Mouse (Mus musculus) testis, postnatal 14 days (tissue): Measurements from ENCODE around the gene Pds5a.
A peak's percentile ranks its signal among the peaks of the same experiment; 100 is the strongest.
"Not testable (repeated sequence)": the region's sequence is repeated elsewhere in the genome, so short reads cannot be mapped to it uniquely, and the experiment has no call there.

Experiments used
- DNase-seq: peaks from one replicate; pipeline ENCODE4 v3.0.0; 2021; ENCODE audit warnings: low spot score

The Pds5a gene

GRCm38 (mm10) chr5:65696821-65697485 lies 1.1 kb downstream of the Pds5a start:
- DNase-seq: peak; percentile 74

DNA sequence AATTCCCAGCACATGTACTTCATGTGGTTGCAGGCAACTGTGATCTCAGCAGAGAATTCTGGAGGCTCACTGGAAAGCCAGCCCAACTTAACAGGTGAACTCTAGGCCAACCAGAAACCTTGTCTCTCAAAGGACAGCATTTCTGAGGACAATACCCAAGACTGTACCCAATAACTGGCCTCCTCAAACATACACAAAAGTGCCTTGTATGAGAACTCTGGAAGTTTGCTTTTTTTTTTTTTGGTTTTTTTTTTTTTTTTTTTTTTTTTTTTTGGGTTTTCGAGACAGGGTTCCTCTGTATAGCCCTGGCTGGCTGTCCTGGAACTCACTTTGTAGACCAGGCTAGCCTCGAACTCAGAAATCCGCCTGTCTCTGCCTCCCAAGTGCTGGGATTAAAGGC lies 4.0 kb downstream of the Pds5a start:
- DNase-seq: not testable (repeated sequence)

DNA sequence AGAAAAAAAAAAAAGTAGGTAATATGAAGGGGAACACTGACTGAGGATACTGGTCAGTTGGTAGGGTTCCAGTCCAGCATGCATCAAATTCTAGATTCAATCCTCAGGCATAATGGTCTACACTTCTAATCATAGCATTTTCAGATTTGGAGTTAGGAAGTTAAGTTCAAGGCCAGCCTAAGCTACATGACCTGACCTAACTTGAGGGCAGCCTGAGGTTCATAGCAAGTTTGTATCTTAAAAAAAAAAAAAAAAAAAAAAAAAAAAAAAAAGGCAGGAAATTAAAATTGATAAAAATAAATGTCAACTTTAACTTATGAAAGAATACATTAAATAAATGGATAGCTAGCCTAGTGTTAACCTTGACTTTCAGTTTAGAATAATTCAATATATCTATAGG lies 5.1 kb downstream of the Pds5a start:
- no peak for DNase-seq

DNA sequence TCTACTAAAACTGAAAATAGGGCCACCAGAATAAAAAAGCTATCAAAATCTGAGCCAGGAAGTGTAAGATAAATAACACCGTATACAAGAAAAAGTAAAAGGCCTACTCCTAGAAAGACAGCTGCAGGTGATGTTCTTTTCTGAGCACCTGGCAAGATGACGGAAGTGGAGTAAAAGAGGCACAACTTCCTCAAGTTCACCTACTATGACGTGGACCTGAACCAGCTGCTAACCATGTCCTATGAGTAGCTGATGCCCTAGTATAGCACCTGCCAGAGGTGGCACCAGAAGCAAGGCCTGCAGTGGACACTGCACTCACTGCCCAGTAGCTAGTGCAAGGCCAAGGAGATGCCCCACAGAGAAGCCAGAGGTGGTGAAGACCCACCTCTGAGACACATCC lies 9.3 kb downstream of the Pds5a start:
- DNase-seq: no peak

- DNase-seq: no peak
Measured at GRCm38 (mm10) chr5:65686806-65687205, 11.3 kb downstream of the Pds5a start.

DNA sequence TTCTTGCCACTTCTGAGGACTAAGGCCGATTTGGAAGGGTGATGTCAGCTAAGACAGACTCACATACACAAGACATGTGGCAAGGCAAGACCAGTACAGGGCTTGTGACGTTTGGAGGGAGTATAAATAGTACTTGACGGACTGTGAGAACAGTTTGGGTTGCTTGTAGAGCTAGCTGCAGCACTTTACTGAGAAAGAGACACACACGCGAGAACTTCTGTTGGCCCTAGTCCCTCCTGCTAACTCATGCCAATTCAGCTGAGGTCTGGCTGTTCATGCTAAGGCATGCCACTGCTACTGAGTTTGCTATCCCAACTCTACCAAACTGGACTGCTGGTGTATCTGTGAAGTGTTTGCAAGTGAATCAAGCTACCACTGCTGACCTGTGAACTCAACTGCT lies 19.2 kb downstream of the Pds5a start:
- DNase-seq: no peak

DNA sequence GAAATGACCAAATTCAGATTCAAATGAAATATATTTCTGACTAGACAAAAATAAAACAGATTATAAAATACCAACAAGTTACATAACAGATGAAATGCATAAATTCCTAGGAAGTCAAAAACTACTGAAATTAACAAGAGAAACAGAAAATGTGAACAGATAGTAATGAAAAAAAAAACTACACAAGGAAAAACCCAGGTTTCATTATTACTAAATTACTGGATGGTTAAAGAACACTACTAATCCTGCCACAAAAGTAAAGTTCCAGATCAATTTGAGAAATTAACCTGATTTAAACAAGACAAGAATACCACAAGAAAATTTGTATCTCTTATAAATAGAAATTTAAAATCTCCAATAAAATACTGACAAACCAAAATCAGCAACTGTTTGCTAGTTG lies 25.9 kb downstream of the Pds5a start:
- no peak for DNase-seq

- no peak for DNase-seq
Measured at GRCm38 (mm10) chr5:65667644-65668043, 30.4 kb downstream of the Pds5a start.

DNA sequence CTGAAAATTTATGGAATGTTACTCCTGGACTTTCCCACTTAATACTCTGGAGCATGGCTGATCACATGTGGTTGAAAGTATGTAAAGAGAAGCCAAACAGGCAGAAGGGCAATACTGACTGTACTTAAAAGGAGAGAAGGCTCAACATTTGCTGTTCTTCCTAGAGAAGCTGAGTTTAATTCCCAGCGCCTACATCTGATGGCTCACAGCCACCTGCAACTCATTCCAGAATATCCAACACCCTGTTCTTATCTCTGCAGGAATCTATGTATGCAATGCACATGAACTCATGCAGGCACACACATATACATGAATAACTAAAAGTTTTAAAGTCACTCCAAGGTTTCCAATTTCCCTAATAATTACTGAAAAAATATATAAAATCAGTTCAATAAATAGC lies 32.7 kb downstream of the Pds5a start:
- DNase-seq: no peak

DNA sequence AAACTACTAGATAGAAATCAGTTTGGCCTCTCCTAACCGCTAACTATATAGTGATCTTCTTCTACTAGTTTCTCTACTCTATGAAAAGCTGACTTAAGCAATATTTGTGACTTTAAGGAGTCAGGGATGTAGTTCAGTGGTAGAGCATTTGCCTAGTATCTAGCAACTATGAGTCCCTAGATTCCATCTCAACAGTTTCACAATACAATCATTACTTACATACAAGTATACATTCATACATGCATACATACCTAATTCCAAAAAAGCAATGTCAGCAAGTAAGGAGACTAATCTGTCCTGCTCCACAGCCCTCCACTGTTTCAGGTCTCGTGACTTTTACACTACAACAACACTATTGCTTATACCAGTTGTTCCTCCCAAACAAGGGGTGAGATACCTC lies 36.1 kb downstream of the Pds5a start:
- no peak for DNase-seq

DNA sequence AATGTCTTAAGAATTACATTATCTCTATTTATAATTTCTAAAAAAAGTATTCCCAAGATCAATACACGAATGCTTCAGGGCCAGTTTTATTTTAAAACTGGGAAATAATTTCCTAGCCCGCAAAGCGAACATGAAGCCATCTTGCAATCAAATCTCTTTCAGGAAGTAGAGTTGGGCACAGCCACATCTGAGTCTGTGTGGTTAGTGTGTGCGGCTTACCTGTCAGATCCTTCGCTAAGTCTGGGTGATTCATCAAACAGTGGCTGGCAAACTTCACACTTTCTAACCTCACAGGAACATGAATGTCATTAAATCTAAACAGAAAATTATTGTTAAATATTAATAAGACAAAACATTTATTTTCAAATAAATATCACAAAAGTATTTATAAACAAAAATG lies 44.3 kb downstream of the Pds5a start:
- DNase-seq: no peak

- no peak for DNase-seq
Measured at GRCm38 (mm10) chr5:65638896-65639295, 59.2 kb downstream of the Pds5a start.

GRCm38 (mm10) chr5:65624340-65624739 lies 73.7 kb downstream of the Pds5a start:
- DNase-seq: no peak

DNA sequence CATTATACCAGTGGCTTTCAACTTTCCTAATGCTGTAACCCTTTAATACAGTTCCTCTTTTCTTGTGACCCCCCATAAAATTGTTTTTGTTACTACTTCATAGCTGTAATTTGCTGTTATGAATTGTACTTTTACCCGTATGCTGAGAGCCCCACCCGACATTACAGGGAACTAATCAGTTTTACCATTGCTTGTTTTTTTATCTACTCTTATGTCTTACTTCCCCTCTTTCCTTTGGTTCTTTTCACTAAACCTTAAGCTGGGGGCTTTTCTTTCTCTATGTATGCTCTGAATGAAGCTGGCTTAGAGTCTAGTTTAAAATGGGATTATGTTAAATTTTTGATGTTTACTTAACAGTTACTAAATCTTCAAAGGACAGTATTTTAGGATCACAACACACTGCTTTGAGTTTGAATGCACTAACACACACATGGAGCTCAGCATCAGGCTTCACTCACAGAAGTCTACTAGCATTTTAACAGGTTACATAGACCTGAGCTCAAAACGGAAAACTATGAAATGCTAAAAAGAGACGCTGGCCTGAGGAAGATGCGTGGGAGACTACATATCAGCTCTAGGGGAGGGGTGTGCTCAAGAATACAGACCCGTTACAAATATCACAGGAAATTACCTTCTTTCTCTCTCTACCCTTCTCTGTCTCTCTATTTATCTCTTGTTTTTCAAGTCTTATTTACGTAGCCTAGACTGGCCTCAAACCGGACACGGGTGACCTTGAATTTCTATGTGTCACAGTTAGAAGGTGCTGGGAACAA lies 84.7 kb downstream of the Pds5a start:
- no peak for DNase-seq

DNA sequence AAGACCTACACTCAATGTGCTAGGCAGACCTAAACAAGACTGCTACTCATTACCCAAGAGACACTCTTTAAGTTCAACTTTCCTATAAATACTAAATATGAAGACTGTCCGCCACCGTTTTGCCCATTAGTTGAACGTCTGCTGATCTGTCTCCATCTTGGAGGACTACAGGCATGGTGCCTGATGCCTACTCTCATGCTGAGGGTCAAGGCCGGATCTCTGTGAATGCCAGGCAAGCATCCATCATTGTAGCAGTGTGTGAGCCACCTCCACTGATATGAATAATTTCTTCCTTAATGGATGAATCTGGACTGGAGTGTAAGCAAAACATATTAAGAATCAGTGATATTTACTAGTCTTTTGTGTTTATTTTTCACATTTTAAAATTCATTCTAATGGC lies 87.5 kb downstream of the Pds5a start:
- no peak for DNase-seq

DNA sequence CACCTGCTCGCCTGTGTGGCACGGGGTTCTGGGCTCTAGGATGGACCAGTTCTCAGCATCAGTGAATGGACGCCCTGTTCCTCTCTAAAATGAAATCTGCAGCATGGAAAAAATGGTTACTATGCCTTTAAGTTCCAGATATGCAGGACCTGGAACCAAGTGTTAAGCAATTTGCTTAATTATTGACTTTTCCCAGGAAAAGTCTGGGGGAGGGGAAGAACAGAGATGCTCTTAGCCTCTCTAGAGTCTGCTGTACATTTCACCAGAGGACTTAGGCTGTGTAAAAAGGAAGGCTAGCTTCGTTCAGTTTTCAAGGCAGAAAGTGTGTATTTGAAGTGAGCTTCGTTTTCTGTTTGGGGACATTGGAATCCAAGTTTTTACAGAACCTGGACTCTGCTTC lies 88.3 kb downstream of the Pds5a start:
- DNase-seq: no peak

DNA sequence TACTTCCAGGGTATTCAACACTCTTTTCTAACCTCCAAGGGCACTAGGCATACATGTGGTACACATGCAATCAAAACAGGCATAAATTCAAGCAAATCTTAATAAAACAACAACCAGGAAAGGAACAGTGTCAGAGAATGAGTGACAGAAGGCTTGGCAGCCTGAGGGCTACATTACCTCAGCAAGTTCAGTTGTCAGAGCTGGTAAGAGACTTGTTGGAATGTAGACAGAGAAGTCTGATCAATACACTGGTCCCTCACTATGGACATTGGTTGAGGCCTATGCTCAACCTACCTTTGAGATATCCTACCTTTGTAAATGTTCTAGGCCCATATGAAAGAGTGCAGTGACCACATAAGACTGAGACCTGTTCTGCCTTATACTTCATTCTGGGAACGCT lies 91.3 kb downstream of the Pds5a start:
- DNase-seq: no peak

GRCm38 (mm10) chr5:65599681-65600080 lies 98.4 kb downstream of the Pds5a start:
- DNase-seq: no peak

- DNase-seq: no peak
Measured at GRCm38 (mm10) chr5:65592421-65592820, 105.7 kb downstream of the Pds5a start.

- DNase-seq: no peak
Measured at GRCm38 (mm10) chr5:65590199-65590598, 107.9 kb downstream of the Pds5a start.

GRCm38 (mm10) chr5:65586291-65586690 lies 111.8 kb downstream of the Pds5a start:
- no peak for DNase-seq

- no peak for DNase-seq
Measured at GRCm38 (mm10) chr5:65578545-65578944, 119.5 kb downstream of the Pds5a start.

GRCm38 (mm10) chr5:65575896-65576295 lies 122.2 kb downstream of the Pds5a start:
- no peak for DNase-seq

DNA sequence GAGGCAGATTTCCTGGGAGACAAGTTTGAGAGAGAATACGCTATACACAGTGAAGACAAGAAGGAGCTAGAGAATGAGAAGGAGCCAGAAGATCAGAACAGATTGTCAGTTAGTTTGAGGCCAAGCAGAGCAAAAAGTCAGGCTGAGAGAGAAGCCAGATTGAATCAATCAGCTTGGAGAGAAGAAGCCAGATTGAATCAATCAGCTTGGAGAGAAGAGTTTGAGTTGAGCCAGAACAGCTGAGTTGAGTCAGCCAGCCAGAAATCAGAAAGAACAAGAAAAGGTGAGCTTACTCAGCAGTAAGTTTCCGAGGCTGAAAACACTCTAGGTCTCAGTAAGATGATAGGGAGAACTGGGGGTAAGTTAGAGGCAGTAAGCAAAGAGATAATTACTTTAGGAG lies 123.2 kb downstream of the Pds5a start:
- no peak for DNase-seq
